Mouse (Mus musculus): ENCODE measurements around the gene Hunk.
A peak's percentile ranks its signal among the peaks of the same experiment; 100 is the strongest.

Gene Hunk

DNA sequence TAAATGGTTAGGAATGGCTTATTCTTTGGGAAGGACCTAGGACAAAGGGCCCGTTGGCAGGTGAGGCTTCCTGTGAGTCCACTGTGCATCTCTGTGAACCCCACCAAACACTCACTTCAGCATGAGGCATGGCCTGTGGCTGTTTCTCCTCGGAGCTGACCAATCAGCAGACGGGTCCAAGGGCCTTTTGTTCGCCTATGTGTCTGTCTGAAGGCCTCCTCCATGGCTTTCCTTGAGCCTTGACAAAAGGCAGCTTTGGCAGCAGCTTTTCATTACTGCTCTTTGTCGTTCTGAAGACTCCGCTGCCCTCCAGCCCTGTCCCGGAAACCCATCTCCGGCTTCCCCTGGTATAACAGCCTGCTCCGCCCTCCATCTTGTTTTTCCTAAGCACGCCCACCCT lies 54.8 kb downstream of the Hunk start:
- no peak for DNase-seq

DNA sequence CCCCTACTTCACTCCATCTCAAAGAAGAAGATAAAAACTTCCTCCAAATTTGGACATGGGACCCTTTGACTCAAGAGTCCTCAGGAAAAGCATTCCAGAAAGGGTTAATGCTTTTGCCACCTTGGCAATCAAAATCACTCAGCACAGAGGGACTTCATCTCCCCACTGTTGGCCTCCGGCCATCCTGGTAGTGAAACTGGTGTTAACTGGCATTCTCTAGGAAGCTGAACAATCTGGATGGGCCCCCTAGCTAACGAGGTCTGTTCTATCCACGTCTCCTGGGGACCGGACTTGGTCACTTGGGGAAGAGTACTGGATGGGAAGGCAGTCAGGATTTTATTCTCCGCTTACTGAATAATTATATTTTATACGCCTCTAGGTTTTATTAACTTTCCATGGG lies 57.2 kb downstream of the Hunk start:
- peak; percentile 35 for DNase-seq

DNA sequence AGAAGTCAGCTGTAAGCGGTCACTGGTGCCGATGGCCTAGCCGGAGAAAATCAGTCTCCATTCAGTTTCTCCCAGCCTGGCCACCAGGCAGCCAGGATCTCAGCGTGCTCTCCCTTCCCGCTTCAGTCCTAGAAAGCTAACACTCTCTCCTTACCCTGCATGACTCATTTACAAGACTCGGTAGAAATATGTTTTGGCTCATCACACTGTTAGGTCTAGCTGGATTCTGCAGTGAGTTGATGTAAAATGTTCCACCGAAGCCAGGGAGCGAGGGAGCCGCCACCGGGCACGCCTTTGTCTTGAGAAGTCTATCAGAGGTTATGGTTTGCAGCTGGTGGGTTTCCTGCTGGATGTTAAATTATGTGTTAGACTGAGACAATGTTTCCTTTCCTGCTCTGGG lies 67.4 kb downstream of the Hunk start:
- DNase-seq = peak; percentile 53

DNA sequence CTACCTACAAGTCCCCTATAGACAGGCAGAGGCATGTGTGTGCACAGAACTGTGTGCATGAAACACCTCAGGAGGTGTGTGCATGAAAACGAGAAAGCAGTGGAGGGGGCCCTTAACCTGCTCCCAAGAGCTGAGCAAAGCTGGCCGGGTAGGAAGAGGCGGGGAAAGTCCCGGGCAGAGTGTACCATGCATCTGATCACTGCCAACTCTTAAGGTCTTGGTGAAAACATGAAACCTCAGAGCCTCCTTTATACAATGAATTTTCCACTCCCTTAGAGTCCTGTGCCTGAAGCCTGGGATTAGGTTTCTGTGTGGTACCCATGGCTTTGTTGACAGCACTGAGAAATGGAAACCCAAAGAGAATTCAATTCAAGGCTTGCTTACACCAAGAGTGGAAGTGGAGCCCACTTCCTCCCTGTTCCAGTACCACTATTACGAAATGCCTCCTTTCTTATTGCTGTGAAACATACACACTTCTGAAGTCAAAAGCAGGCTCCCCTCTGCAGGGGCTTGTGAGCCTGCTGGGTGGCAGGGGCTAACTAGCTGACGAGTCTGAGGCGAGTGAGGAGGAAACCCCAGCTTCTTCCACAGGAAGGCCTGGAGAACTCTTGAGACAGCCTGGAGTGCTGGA lies 70.8 kb downstream of the Hunk start:
- no peak for DNase-seq

DNA sequence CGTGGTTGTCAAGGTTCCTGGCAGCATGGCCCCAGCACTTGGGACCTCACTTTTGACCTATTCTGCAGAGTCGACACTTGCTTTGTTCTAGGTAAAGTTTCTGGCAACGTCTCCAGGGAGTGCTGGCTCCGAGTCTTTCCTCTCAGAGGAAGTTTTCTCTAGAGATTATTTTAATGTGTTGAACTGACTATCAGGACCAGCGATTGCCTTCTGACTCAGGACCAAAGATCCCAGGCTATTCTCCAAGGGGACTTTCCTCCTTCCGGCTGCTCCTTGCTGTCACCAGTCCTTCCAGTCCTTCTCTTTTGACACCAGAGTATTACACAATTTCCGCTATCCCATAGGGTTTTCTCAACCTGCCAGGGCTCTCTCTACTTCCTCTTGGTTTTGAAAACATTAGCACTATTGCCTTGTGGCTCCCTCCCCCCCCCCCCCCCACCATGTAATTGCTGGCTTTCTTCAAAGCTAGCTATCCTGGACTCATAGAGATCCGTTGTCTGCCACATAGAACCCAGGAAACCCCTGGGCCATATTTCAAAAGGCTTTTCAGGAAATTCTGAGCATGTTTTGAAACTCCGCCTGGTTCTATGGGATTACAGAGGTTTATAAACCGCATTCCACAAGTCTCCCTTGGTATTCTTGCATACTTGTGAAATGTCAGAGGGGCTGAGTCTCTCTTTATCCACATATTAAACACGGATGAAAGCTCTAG lies 73.2 kb downstream of the Hunk start:
- DNase-seq = peak; percentile 29

DNA sequence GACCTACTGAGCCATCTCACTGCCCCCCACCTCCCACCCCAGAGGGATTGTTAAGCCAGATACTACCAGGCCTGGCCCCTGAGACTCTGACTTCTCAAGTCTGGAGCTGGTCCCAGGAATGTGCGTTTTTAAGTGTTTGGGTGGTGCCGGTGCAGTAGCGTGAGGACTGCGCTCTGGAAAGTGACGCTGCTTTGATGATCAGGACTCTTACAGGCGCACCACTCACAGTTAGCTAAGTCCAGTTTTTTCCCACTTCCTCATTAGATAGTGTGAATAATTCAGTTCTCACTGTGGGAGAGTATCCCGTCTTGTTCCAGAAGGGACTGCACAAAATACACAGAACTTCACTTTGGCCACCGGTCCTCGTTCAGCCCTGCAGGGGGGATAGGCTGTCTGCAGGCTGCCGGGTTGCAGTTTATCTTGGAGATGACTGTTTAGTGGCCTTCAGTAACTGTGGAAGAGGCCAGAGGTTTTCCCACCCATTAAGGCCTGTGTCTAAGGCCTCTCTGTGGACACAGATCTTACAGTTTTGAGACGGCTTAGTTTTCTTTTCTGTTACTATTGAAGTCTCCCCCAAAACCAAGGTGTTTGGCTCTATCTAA lies 75.6 kb downstream of the Hunk start:
- DNase-seq = peak; percentile 33

DNA sequence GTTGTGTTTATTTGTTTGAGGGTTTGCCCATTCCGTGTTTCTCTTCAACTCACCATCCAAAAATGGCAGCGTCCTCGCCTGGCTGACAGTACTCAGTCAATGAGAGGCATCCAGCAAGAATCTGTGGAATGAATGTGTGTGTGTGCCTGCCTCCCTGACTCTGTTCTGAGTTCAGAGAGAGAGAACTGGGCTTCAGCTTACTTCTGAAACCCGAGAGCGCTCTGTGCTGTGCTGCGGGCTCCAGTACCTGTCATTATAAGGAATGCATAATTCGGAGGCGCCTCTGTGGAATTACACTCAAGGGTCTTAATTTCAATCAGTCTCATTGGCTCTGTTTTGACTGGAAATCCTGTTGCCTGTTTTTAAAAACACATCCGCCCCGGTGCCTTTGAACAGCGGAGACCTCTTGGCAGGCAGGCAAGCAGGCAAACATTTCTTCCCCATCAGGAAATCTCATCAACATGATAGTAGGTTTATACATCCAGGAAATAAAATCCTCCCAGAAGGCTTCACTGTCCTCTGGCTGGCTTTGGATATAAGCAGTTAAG lies 77.0 kb downstream of the Hunk start:
- DNase-seq = peak; percentile 47

DNA sequence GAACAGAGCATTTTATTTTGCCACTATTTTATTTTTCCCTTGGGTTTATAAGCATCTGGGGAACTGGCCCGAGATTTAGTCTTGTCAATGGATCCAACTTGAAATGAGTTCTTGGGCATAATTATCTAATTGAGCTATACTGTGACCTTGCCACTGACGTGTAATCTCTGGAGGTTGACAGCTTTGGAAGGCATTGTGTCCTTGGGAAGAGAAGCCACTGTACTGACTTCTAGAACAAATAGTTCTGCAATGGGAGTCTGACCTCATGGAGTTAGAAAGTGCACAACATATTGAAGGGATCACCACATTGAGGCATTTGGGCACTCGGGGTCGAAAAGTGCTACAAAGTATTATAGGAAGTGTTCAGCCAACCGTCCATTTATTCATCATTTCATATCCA lies 79.3 kb downstream of the Hunk start:
- DNase-seq = no peak

DNA sequence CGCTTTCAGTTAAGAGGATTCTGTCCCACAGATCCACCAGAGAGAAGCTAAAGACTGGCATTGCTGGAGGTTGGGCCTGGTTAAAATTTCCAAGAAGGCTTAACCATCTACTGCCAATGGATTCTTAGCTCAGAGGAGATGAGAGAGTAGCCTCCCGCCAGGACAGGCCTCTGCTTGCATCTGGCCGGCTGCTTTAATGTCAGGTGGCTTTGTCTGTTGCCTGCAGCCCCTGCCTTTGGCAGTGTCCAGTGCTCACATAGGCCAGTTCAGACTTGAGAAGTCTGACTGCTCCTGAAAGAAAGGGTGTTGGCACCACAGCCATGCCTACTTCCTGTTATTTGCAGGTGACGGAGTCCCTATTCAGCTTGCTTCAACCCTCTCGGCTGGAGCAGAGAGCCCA lies 82.5 kb downstream of the Hunk start:
- no peak for DNase-seq

DNA sequence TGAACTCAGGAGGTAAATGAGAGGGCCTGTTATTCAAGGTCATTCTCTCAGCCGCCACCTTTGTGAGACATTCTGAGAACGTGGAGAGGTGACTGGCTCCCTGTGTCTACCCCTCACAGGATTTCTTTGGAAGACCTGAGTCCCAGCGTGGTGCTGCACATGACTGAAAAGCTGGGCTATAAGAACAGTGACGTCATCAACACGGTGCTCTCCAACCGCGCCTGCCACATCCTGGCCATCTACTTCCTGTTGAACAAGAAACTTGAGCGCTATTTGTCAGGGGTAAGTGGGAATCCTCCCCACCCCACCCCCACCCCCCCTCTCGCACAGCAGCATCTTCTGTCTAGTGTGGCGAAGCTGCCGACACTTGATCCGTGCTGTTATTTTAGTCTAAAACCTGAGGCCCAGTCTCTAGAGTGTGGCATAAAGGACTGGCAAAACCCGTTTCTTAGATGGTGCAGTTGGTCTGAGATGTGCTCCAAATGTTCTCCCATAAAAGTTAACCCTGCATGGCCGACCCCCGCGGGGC lies 90.0 kb downstream of the Hunk start:
- DNase-seq = no peak

DNA sequence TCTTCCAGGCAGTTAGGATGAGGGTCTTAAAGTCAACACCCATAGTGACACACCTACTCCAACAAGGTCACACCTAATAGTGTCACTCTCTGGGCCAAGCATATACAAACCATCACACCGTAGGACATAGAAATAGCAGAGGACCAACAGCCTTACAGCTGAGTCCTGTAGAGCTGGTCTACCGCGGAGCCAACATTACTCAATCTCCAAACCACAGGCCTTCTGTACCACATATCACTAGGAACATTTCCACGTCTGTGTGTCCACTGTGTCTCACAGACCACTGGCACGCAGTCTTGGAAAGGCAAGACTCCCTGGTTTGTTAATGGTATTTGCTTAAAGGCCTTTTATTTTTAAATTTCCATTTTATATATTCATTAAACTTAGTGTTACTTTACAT lies 95.8 kb downstream of the Hunk start:
- DNase-seq = no peak

DNA sequence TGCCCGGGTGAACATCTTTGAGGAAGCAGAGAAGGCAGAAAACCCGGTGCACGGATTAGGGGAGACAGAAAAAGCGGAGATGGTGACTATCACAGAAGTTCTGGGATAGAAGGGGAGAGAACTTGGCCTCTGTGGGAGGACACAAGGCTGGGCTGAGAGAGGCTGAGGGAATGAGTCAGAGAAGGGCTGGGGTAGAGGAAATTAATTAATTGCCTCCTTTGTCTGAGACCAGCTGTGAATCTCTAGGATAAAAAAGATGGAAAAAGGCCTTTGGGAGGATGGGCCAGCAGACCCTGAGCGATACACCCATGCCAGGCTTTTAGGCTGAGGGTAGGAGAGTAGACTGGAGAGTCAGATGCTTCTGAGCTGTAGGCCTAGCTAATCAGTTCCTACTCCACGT lies 97.5 kb downstream of the Hunk start:
- no peak for DNase-seq

DNA sequence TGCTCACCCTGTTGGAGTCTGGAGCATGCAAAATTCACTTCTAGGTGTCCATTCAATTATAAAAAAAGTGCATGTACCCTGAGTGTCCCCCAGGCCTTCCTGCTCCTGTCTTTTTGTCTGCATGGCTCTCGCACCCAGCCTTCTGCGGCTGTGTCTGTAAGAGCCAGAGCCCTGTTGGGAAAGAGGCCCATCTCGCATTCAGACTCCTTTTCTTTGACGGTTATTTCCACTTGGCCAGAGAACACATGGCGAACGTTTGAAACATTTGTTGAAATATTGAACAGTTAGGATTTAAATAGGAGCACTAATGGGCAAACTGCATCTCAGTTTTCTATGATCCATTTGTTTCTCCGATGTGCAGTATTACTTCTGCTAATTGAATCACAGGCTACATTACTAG lies 99.3 kb downstream of the Hunk start:
- DNase-seq = no peak

DNA sequence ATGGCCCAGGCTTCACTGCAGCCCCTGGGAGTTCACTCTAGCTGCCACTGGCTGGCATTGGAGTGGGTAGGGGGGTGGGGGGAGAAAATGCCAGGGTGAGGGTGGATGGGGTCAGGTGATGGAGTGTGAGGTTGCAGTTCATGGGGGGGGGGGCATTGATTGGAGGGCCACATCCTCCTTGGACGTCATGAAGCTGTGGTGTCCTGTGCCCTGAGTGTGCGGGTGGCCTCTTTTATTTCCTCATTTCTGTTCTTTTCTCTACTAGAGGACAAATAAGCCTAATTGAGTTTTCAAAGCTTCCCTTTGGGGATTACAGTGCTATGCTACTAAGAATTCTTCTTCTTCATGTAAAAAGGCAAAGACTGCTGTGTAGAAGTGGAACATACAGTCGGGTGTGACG lies 99.8 kb downstream of the Hunk start:
- DNase-seq = no peak

DNA sequence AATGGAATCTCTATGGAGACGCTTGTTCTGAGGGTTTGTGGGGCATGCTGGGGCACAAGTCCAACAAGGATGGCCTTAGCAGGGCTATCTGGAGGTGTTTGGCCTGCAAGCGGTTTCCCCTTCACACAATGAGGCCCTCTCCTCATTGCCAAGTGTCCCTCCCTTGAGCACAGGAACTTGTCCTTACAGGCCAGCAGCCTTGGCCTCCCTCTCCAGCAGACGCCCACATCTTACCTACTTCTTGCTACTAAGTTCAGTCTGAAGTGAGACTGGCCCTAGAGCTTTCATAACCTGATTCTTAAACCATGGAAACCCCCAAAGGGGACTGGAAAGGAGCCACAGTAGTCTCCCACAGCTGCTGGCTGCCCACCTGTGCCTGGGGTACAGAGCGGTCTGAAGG lies 104.3 kb downstream of the Hunk start:
- no peak for DNase-seq

DNA sequence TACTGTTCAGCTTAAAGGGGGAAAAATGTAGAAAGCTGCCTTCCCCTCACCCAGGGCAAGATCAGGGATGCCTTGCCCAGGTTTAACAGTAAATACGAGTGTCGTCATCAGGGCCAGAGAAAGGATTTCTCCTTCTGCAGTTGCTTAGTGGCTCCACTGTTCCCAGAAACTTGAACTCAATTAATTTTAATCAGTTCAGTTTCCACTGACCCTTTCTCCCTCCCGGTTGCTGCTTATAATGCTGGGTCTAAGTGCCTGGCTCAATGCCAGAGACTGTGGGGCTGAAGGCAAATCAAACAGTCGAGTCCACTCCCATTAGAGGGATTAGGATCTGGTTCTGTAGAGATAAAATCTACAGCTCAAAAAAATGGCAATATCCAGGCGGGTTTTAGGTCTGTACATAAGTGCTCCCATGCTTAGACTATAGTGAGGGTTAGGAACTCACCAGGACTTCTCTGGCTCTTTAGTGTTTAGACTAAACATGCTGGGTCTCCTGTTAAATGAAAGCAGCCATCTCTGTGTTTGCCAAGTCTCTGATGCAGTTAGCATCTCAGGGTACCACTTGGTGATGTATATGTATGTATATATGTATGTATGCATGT lies 106.2 kb downstream of the Hunk start:
- peak; percentile 67 for DNase-seq

DNA sequence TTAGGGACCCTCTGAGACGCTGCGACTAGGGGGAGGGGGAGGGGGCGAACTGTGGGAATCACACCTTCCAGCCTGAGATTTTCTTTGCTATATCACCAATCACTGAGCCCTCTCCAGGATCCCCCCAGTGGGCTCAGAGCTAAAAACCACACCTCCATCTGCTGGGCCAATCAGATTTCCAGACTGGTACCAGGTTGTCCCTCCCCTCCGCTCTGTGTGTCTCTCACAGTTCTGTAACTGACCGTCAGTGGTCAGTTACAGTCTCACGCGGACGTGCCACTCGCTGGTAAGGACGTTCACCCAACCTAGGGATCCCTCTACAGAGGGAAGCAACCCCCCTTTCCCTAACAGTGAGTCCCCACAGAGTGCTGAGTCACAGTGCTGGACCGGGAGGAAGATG lies 111.1 kb downstream of the Hunk start:
- DNase-seq = no peak

DNA sequence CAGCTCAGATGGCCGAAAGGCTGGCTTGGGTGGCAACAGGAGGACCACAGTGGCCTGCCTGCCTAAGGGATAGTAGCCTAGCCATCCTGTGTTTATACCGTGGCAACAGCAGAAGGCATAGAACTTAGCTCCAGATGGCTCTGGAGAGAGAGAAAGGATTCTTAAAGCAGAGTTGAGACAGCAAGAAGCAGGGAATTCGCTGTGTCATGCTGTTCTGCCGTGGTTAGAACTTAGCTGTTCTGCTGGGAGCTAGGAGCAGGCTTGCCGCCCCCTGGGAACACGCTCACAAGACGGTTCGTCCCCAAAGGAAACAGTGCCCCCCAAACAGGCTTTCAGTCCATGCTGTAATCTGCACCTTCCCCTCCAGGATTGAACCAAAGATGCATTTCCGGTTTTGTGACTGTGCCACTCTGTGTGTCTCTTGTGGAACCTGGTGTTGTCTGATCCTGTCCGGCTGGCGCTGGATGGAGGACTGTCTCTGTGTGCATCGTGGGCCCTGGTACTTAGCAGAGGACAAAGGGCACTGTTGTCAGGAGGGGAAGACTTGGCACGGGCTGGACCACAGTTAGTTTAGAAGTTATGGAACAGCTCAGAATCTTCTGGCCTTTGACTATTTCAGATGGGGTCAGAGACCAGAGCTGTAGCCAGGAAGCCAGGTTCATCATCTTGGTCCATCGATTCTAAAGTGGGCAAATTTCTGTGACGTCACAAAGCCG lies 112.1 kb downstream of the Hunk start:
- no peak for DNase-seq

DNA sequence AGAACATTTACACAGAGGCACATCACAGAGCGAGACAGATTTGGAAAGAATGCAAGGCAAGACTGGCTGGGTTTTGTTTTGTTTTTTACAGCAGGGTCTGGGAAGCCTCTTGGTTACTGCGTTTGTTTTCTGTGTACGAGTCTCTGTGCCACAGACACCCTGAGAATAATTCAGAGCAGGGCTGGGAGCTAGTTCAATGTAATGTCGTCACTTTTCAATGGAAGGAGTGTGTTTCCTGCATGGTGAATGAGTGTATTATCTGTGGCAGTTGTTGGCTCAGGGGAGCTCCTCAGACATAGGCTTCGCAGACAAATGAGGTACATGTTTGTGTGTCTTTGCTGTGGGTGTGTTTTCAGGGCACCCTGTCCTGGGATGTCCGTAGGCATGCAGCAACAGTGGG lies 115.0 kb downstream of the Hunk start:
- no peak for DNase-seq

DNA sequence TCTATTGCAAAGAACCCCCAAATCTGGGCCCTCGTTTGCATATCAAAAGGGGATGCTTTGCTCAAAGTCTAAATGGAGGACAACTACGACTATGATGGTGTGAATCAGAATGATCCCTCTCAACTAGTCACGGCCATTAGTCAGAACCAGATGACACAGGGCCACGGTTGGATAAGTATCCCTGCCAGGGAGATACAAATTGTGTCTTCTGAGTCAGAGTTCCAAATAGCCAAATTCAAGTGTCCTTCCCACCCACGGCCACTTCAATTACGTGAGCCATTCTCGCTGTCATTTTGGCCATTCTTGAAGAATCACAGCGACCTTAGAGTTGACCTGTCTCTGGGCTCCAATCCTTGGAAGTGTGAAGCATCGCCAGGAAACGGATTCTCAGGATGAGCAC lies 119.4 kb downstream of the Hunk start:
- DNase-seq = no peak

DNA sequence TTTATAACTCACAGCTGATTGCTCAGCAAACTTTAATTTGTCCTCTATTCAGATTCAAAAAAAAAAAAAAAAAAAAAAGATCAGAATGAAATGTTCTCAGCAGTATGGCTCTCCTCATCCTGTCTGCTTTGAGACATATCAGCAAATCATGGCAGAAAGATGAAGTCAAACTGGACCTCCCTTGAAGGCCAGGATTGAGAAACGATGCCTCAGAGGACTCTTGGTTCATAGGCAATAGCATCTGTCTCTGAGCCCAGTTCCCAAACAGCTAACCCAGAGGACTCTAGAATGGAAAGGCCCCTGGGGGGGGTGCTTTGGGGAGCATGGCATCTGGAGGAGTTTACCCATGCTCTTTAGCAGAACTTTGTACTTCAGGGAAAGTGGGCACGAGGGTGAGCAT lies 119.9 kb downstream of the Hunk start:
- no peak for DNase-seq

DNA sequence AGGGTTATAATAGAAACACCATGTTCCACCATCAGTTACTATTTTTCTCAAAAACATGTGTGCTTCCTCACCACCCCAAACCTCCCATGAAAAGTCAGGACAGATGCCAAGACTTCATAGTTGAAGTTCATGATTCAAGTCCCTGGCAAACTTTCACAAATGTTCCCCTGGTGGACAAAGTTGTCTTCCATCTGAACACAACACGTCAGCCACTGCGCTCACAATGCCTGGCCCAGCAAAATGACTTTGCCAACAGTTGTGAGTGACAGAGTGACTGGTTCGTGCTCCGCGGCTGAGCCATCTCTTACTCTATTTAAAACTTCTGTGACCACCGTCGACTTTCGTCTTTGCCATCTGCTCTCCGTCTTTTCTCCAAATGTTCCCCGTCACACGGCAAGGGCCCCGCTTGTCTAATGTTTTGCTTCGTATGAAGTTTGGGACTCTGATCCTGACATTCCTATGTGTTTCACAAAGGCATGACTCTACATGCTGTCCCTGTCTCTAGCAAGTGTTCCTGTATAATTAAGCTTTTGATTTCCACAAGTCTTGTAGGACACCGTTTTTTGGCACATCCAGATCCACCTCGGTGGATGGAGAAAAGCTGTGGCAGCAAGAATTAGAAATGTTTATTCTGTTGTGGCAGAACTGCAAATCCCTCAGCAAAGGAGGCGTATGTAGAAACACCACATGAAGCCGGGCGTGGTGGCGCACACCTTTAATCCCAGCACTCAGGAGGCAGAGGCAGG lies 125.9 kb downstream of the Hunk start:
- DNase-seq = peak; percentile 46
